Mouse (Mus musculus) brain, adult 2 months (tissue): ENCODE results near the gene Grin3b.

ENCODE experiments used
- DNase-seq: peaks from one replicate; pipeline ENCODE4 v3.0.0; 2011; ENCODE audit warnings: low read depth, low spot score

The Grin3b gene

DNA sequence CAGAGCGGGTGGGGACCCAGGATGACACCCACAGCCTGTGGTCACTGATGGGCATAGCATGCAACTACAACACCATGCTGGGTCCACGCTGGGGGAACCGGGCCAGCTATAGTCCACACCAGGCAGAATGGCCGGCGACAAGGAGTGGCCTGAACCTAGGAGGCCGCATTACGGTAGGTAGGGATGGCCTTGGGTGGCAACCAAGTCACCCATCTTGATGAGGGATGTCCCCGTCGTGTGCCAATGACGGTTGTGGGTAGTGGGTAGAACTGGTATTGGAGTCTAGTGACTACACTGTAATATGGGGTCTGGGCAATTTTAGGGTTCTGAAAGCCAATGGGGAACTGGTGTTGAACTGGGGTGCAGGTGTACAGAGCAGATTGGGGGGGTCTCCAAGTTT, 46.4 kb downstream of the Grin3b start:
- DNase-seq, result no peak

DNA sequence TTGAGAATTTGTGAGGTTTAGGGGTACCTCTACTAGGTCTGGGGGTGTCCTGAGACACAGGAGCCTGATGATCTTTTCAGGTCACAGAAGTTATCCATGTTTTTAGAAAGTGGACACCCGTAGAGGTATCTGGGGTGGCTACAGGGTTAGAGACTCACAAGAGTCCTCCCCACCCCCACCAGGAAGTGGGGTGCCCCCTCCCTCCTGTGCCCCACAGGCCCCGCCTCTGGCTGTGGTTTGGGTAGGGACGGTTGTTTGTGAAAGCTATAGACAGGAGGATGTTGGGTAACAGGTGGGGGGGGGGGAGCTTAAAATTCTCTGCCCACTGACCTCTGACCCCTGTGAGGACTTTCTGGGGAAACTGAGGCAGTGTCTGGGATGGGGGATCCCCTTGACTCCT, 46.8 kb downstream of the Grin3b start:
- DNase-seq, result peak; percentile 22

DNA sequence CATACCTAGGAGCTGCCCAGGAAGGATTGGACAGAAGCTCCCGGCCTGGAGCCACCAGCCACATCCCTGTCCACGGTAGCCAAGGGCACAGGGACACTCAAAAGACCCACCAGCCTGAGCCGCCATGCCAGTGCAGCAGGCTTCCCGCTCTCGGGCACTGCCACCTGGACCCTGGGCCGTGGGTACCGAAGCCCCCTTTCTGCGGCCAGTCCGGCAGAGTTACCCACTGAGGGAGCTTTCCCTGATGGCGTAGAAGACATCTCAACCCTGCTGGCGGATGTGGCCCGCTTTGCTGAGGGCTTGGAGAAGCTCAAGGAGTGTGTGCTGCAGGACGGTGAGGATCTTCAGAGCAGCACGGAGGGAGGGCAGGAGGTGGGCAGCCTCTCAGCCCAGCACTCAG, 47.3 kb downstream of the Grin3b start:
- DNase-seq, result no peak

DNA sequence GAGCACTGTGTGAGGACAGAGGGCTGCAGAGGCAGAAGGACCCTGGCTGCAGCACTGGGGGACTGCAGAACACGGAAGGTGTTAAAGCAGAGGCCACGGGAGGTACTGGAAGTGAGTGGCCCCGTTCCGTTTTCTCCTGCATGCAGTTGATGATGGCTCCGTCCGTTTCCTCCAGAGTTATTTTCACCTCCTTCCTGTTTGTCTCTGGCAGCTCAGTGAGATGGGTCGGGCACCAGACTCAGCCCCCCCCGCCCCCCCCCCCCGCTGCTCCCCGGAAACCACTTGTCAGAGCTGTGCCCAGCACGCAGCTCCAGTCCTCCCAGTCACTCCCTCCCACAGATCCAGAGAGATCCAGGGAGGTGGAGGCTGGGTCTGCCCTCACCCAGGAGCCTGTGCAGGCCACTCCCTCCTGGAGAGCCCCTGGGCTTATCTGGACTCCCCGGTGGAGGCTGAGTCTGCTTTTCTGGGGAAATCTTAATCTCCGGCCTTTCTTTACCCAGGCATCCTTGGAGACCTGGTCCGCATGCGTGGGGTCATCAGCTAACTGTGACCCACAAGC, 48.3 kb downstream of the Grin3b start:
- DNase-seq, result peak; percentile 40

DNA sequence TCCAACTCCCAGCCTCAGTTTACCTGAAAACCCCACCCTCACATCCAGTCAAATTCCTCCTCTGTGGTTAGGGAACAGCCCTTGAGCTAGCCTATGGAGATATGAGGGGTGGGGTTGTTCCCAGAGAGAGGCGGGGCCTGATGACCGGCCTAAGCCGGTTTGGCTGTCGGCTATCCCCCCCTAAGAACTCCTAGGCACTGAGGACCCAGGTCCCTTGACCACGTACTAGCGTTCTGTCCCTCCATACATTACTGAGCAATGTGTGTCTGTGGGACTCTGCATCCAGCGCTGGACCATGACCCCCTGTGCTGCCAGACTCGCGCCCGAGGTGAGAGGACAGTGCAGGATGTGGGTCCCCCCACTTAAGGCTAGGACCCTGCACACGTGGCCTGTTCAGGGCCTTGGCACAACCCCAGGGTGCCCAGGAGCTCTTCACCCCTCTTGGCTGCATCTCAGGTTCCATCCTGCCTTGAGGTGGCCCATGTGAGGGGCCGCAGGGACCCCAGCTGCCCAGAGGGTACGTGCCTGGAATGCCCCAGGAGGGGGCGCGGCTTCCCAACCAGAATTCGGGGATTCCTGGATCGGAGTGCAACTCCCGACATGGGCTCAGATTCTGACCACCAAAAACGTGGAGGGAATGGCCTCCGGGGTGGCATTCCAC, 49.1 kb downstream of the Grin3b start:
- DNase-seq, result no peak

DNA sequence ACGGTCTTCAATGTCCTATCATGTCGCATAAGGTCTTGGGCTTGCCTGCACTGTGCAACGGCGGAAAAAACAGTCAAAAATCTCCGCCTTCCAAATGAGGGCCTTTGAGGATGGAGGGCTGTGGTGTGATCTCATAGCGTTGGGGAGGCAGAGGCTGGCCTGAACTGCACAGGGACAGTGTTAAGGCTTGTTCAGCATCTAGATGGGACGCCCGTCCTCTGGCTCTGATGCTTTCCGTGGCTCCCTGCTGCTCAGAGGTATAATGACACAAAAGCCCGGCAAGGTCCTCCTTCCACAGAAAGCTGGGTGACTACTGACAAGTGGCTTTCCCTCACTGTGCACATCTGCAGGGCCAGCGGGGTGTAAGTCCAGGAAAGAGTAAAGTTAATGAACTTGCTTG, 49.7 kb downstream of the Grin3b start:
- DNase-seq, result no peak

DNA sequence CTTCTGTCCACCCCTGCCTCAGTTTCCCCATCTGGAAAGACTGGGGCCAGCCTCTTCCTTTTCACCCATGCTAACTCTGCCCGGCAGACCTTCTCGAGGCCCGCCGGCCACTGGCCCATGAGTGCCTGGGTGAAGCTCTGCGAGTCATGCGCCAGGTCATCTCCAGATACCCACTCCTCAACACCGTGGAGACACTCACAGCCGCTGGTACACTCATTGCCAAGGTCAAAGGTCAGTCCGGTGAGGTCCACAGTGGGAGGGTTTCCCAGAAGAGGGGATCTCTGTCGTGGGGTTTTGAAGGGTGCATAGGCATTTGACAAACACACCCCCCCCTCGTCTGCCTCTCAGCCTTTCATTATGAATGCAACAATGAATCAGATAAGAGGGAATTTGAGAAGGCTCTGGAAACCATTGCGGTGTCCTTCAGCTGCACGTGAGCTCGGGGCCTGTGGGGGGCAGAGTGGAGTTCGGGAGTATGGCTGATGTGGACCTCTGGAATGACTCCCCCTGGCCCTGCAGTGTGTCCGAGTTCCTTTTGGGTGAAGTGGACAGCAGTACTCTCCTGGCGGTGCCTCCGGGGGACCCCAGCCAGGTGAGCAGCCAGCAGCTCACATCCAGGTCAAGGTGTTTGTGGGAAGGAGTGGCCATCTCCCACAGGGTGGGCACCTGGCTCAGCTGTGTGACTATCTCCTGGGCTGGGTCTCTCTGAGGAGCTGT, 50.2 kb downstream of the Grin3b start:
- DNase-seq, result no peak

DNA sequence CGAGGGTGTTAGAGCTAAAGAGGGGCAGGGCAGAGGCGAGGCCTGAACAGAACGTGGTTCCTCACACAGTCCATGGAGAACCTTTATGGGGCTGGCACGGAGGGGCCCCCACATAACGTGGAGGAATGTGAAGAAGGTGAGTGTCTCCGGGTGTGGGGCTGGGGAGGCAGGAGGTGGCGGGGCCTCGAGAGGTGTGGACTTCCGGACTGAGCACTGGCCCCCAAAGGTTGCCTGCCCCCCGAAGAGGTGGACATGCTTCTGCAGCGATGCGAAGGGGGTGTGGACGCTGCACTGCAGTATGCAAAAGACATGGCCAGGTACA, 50.8 kb downstream of the Grin3b start:
- DNase-seq, result no peak

DNA sequence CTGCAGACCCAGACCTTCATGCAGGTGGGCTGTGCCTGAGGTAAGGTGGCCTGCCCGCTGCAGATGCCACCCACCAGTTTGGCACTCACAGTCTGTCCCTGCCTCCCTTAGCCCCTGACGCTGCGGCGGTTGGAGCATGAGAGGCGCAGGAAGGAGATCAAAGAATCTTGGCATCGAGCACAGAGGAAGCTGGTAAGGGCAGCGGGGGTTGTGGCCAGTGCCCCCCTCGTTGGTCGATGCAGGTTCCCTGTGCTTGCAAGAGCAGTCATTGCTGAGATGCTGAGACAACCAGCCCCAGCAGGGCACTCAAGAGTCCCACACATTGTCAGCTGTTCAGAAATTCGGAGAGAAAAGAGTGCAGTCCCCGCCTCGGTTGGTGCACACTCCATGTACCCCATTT, 51.6 kb downstream of the Grin3b start:
- DNase-seq, result no peak

DNA sequence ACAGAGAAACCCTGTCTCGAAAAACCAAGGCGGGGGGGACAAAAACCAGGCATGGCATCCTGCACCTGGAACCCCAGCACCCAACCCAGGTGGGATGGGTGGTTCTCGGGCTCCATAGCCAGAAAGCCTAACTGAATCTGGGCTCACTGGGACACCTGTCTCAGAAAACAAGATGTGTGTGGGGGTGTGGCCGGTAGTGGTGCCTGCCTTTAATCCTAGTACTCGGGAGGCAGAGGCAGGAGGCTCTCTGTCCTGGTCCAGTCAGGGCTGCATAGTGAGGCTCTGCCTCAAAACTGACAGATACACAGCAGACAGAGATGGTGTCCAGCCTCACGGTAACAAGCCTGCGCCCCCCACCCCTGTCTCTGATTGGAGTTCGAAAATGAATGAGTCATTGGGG, 52.3 kb downstream of the Grin3b start:
- no peak for DNase-seq

DNA sequence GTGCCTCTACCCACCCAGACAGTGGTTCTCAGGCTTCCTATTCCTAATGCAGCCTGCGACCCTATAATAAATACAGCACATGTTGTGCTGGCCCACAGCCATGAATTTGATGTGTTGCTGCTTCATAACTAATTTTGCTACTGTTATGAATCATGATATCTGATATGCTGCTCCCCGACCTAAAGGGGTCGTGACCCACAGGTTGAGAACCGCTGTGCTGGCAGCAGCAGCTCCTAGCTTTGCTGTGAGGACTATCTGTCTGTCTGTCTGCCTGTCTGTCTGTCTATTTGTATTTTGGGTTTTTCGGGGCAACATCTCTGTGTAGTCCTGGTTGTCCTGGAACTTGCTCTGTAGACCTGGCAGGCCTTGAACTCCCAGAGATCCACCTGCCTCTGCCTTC, 53.2 kb downstream of the Grin3b start:
- no peak for DNase-seq

DNA sequence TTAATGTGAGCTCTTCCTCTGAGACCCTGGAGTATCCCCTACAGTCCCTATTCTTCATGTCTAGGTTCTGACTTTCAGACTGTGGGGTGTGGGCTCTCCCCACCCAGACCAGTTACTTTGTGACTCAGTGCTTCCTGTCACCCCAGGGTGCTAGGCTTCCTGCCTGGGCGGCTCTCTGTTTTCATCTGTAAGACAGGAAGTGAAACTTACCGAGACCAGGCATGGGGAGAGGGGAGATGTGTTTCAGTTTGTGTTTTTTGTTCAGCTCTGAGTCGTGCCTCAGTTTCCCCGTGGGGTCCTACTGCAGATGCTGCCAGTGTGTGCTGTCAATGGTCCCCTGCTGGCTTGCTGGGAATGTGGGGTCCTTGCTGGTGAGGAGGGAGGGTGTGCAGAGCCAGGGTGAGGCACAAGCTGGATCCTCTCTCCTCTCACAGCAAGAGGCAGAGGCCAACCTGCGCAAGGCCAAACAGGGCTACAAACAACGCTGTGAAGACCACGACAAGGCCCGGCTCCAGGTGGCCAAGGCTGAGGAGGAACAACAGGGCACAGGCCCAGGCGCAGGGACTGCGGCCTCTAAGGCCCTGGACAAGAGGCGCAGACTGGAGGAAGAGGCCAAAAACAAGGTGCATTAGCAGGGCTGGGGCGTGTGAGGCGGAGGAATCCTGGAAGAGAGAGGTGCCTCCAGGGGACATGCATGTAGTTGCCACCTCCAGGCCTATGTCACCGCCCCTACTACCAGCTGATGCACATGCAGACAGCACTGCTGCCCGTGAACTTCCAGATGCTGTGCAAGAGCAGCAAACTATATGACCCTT, 53.9 kb downstream of the Grin3b start:
- DNase-seq, result peak; percentile 24

DNA sequence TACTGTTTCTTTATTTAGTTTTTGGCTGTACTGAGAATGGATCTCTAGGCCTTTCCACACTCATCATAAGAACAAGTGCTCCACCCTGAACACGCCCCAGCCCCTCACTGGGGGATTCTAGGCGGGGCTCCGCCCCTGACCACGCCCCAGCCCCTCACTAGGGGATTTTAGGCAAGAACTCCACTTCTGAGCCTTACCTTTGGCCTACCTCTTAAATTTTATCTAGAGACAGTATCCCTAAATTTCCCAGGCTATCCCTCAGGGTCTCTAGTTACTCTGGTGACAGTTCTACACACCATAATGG, 54.5 kb downstream of the Grin3b start:
- no peak for DNase-seq

DNA sequence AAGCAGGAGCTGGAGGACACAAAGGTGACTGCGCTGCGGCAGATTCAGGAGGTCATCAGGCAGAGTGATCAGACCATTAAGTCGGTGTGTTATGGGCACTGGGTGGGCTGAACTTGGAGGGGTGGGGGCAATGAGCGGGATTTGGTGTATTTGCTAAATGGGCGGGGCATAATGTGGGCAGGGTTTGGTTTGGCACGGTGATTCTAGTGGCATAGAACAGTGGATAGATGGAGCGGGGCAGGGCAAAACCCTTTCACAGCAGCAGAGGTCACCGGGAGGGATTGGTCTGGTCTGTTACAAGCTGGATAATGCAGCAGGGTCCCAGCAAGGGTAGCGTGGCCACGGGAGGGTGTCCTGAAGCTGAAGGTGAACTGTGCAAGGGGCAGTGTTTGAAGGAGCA, 54.9 kb downstream of the Grin3b start:
- no peak for DNase-seq

DNA sequence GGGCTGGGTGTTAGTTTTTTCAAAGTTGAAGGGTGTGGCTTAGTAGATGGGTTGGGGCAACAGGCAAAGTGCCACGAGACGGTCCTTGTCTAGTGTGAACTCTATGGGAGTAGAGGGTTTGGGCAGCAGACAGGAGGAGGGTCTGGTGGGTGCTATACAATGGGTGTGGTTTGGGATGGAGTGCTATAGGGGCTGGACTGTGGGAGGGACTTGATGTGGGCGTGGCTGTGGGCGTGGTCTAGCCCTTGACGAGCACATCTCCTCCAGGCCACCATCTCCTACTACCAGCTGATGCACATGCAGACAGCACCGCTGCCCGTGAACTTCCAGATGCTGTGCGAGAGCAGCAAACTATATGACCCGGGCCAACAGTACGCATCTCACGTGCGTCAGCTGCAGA, 55.4 kb downstream of the Grin3b start:
- DNase-seq, result no peak
